Mouse (Mus musculus) small intestine, adult 2 months (tissue): Measurements from ENCODE around the gene Scgb2b2.

Experiments
- CTCF ChIP-seq: fragments of 200-500 bp; IDR thresholded peaks from 2 replicates; pipeline ENCODE4 v1.5.1; 2012; ENCODE audit warnings: low read depth, mild to moderate bottlenecking, control low read depth, inconsistent platforms, low read length, moderate library complexity, mixed read lengths; ENCODE audit not compliant: insufficient replicate concordance, insufficient read length; ENCODE audit errors: extremely low read depth
- POLR2A ChIP-seq: fragments of 200-500 bp; IDR thresholded peaks from 2 replicates; pipeline ENCODE4 v1.6.1; 2012; ENCODE audit warnings: low read depth, mild to moderate bottlenecking, control low read depth, inconsistent platforms, low read length, moderate library complexity

- TF ChIP-seq POLR2A (no peak), CTCF (no peak)
Measured at GRCm38 (mm10) chr7:31290208-31290607, at the start of gene Scgb2b2.
